Mouse (Mus musculus) kidney, postnatal 25 days (tissue): Measurements from ENCODE around the gene Cyp2d9.
"Not testable (repeated sequence)": the region's sequence is repeated elsewhere in the genome, so short reads cannot be mapped to it uniquely, and the experiment has no call there.

Experiments used
- DNase-seq, 2 experiments: peaks; one replicate each; pipeline ENCODE4 v3.0.0; 2021; ENCODE audit warnings: mixed read lengths in 2 of 2

Cyp2d9 gene

GRCm38 (mm10) chr15:82452133-82452532, 18.9 kb downstream of the Cyp2d9 start:
- peak in 1 of 2 experiments; percentile 9 for DNase-seq

GRCm38 (mm10) chr15:82453501-82453900, 20.3 kb downstream of the Cyp2d9 start:
- not testable (repeated sequence) for DNase-seq

- not testable (repeated sequence) for DNase-seq
These were observed 23.0 kb downstream of the Cyp2d9 start for GRCm38 (mm10) chr15:82456086-82456790.

GRCm38 (mm10) chr15:82457064-82458021, 24.1 kb downstream of the Cyp2d9 start:
- DNase-seq: no peak

GRCm38 (mm10) chr15:82459266-82459665, 26.0 kb downstream of the Cyp2d9 start:
- DNase-seq: peak in 1 of 2 experiments; percentile 28

GRCm38 (mm10) chr15:82464701-82465100, 31.5 kb downstream of the Cyp2d9 start:
- DNase-seq: no peak

- not testable (repeated sequence) for DNase-seq
These were observed 61.0 kb downstream of the Cyp2d9 start for GRCm38 (mm10) chr15:82494273-82494672.
